Mouse (Mus musculus) olfactory bulb, adult 2 months (tissue): ENCODE data around the gene Ttc24.

ENCODE experiments used
- CTCF ChIP-seq: fragments of 200-500 bp; IDR thresholded peaks from 2 replicates; pipeline ENCODE4 v1.5.1; 2012; ENCODE audit warnings: low read depth, mild to moderate bottlenecking, low read length, moderate library complexity; ENCODE audit not compliant: insufficient read depth
- POLR2A ChIP-seq: fragments of 200-500 bp; IDR thresholded peaks from 2 replicates; pipeline ENCODE4 v1.6.1; 2012; ENCODE audit warnings: mild to moderate bottlenecking, low read depth, low read length, moderate library complexity; ENCODE audit not compliant: insufficient read depth

DNA sequence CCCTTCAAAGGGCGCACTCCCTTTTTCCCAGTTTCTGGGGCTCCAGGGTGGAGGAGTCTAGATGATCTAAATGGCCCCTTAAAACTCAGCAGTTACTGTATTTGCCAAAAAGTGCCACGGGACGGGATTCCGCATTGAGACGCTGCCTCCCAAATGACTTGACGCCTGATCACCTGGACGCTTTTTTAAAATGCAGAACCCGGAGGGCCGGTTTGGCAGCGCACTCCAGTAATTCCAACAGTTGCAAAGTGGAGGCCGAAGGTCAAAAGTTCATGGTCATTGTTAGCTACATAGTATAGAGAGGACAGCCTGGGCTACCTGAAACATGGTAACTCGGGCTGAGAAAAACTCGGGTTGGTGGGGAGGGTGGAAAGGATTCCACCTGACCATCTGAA lies 4.1 kb upstream of the Ttc24 start:
- TF ChIP-seq POLR2A (no peak), CTCF (no peak)
